Mouse (Mus musculus) cerebral cortex, adult 2 months (tissue): Measurements from ENCODE around the gene Zbtb42.

Experiments used
- WGBS: fragments of 180-500 bp; shearing (Covaris S2); methylation state at CpG from one replicate; pipeline ENCODE4 v1.1.7; 2018; 5-methylcytosine and 5-hydroxymethylcytosine counted together

Zbtb42 gene

DNA sequence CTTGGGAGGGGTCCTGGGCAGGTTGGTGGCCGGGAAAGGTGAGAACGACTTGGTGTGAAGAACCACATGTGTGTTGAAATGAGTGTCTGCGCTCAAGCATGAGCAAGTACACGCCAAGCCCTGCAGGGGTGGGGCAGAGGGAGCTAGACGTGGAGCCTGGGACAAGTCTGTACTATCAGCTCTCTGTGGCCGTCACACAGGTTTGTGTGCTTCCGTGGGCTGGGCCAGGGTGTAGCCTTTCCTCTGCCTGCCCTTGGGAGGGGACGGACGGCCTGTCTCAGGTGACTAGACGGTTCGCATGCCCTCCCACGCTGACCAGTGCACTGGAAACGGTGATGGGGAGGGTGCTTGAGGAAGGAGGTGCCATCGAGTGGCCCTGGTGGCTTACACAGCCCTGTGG, 52.2 kb downstream of the Zbtb42 start:
- WGBS: 87% methylated on average over 14 of the region's 14 CpGs
